Mouse (Mus musculus) thymus, adult 2 months (tissue): ENCODE results near the gene Naa80. TPM values are rescaled to one million over a fixed set of nuclear protein-coding genes. Genes with fewer than 3 reads are reported as not detected.

Experiments used
- DNase-seq: peaks from one replicate; pipeline ENCODE4 v3.0.0; 2021
- H3K27ac ChIP-seq: fragments of 200-500 bp; 2 replicates; pipeline ENCODE4 v1.5.1; 2012; ENCODE audit warnings: low read length, control low read depth; ENCODE audit not compliant: control insufficient read depth, insufficient read depth
- H3K27me3 ChIP-seq: fragments of 200-500 bp; 2 replicates; pipeline ENCODE4 v1.6.1; 2012; ENCODE audit warnings: mild to moderate bottlenecking, low read length, moderate library complexity, mixed read lengths; ENCODE audit not compliant: control insufficient read depth, insufficient read depth
- H3K36me3 ChIP-seq: fragments of 200-500 bp; 2 replicates; pipeline ENCODE4 v1.6.1; 2012; ENCODE audit warnings: mild to moderate bottlenecking, low read length, moderate library complexity; ENCODE audit not compliant: control insufficient read depth, insufficient read depth
- H3K4me1 ChIP-seq: fragments of 200-500 bp; replicated peaks from 2 replicates; pipeline ENCODE4 v1.6.1; 2012; ENCODE audit warnings: low read length; ENCODE audit not compliant: control insufficient read depth, insufficient read depth
- H3K4me3 ChIP-seq: fragments of 200-500 bp; 2 replicates; pipeline ENCODE4 v1.5.1; 2012; ENCODE audit warnings: mild to moderate bottlenecking, low read length, control low read depth, moderate library complexity; ENCODE audit not compliant: control insufficient read depth, insufficient read depth
- CTCF ChIP-seq: fragments of 200-500 bp; IDR thresholded peaks from 2 replicates; pipeline ENCODE4 v1.5.1; 2012; ENCODE audit warnings: mild to moderate bottlenecking, control low read depth, low read length, moderate library complexity, borderline replicate concordance; ENCODE audit not compliant: control insufficient read depth, poor library complexity, insufficient read depth; ENCODE audit errors: extremely low read depth
- POLR2A ChIP-seq: fragments of 200-500 bp; IDR thresholded peaks from 2 replicates; pipeline ENCODE4 v1.6.1; 2012; ENCODE audit warnings: mild to moderate bottlenecking, low read length, control low read depth, moderate library complexity; ENCODE audit not compliant: control insufficient read depth, poor library complexity, insufficient read depth; ENCODE audit errors: extremely low read depth
- WGBS: fragments of 180-500 bp; shearing (Covaris S2); methylation state at CpG from one replicate; pipeline ENCODE4 v1.1.7; 2018; 5-methylcytosine and 5-hydroxymethylcytosine counted together
- polyA plus RNA-seq: library from polyadenylated mRNA; depleted of rRNA; stranded (reverse); fragments of >200 nt; gene quantifications from 2 replicates; pipeline ENCODE4 v1.2.3, GENCODE M21; 2012

Gene Naa80
- polyA plus RNA-seq, 1 experiment, result 103 TPM

DNA sequence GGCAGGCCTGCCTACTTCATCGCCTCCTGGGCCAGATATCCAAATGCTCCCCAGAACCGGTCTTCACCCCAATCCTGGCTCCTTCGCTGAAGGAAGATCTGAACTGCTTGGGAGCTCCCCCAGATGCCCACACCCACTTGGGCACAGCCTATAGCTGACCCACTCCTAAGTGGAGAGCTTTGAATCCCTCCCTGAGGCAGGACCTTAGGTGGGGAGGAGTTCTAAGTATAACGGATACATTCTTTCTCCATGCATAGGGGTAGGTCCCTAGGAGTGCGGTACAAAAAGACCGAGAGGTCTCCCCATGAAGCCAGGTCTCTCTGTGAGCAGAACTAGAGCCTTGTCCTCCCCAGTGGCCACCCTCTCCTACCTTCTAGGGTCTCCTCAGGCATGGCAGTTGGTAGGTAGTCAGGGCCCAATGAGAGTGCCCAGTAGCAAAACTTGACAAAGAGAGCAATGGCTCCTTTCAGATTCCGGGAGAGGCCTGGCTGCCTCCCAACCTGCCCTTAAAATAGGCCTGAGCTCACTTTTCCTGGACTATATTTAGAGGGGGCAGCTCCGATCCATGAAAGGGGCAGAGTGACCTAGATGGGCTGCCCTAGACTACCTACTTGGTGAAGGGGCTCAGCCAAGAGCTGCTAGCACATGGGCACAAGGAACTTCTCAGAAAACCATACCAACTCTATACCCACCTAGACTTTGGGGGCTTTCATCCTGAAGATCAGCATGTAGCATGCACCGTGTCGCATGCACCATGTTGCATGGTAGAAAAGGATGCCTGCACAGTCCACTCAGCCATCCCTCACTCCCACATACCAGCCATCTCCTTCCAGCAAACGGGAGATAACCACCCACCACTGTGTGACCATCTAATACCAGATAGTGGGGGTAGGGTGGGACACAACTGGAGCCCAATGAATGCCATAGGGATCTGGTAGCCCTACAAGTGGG, 18.2 kb downstream of the Naa80 start:
- no peak for TF ChIP-seq CTCF
- no peak for TF ChIP-seq POLR2A
- DNase-seq, result no peak
- Histone ChIP-seq H3K4me3 (no peak overlapping the region), H3K4me1 (peaks cover 14% of the 10 kb centered on the region), H3K27me3 (no peaks in the 10 kb centered on the region), H3K36me3 (peaks cover 4% of the 10 kb centered on the region; the same call in 1 of the 2 replicates), H3K27ac (no peak overlapping the region)
- WGBS, result 96% methylated on average over 11 of the region's 11 CpGs

GRCm38 (mm10) chr9:107598385-107598784, 19.7 kb downstream of the Naa80 start:
- no peak for DNase-seq
- 92% methylated on average over 5 of the region's 5 CpGs for WGBS
- H3K4me3 ChIP-seq, result no peak overlapping the region
- no peaks in the 10 kb centered on the region; the same call in 1 of the 2 replicates for H3K36me3 ChIP-seq
- peaks cover 14% of the 10 kb centered on the region for H3K4me1 ChIP-seq
- TF ChIP-seq CTCF, result no peak
- no peak for TF ChIP-seq POLR2A
- H3K27me3 ChIP-seq, result no peaks in the 10 kb centered on the region
- H3K27ac ChIP-seq, result no peak overlapping the region

DNA sequence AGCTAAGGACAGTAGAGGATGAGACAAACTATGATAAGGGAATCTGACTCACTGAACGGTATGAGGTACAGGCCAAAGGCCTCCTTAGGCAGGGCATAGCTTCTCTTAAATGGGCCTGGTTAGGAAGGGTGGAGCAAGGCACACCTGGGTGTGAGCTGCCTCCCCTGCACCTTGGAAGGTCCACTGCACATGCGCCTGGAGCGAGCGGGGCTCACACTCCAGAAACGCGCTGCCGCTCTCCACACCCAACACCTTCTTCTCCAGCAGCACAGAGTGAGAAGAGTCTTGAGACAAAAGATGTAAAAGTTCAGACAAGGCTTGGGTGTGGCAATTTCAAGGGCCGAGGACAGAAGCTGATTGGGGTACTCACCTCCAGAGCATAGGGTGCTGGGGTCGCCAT, 20.7 kb downstream of the Naa80 start:
- no peak for TF ChIP-seq POLR2A
- no peak for TF ChIP-seq CTCF
- peaks cover 14% of the 10 kb centered on the region for H3K4me1 ChIP-seq
- H3K36me3 ChIP-seq, result no peaks in the 10 kb centered on the region
- 96% methylated on average over 9 of the region's 9 CpGs for WGBS
- no peak overlapping the region for H3K27ac ChIP-seq
- no peak overlapping the region for H3K4me3 ChIP-seq
- H3K27me3 ChIP-seq, result no peaks in the 10 kb centered on the region
- DNase-seq, result no peak

- Histone ChIP-seq H3K27me3 (no peaks in the 10 kb centered on the region), H3K27ac (no peak overlapping the region), H3K4me3 (no peak overlapping the region), H3K4me1 (peaks cover 14% of the 10 kb centered on the region), H3K36me3 (no peaks in the 10 kb centered on the region)
- no peak for TF ChIP-seq POLR2A
- TF ChIP-seq CTCF, result no peak
- DNase-seq, result no peak
- WGBS, result 93% methylated on average over 14 of the region's 14 CpGs
Observed at GRCm38 (mm10) chr9:107599842-107600241, 21.2 kb downstream of the Naa80 start.

- TF ChIP-seq POLR2A, result no peak
- no peak for TF ChIP-seq CTCF
- WGBS, result 82% methylated on average over 12 of the region's 12 CpGs
- H3K27ac ChIP-seq, result no peak overlapping the region
- H3K4me3 ChIP-seq, result no peak overlapping the region
- DNase-seq, result no peak
- peaks cover 14% of the 10 kb centered on the region for H3K4me1 ChIP-seq
- no peaks in the 10 kb centered on the region for H3K27me3 ChIP-seq
- no peaks in the 10 kb centered on the region for H3K36me3 ChIP-seq
Observed at GRCm38 (mm10) chr9:107600745-107601144, 22.1 kb downstream of the Naa80 start.

DNA sequence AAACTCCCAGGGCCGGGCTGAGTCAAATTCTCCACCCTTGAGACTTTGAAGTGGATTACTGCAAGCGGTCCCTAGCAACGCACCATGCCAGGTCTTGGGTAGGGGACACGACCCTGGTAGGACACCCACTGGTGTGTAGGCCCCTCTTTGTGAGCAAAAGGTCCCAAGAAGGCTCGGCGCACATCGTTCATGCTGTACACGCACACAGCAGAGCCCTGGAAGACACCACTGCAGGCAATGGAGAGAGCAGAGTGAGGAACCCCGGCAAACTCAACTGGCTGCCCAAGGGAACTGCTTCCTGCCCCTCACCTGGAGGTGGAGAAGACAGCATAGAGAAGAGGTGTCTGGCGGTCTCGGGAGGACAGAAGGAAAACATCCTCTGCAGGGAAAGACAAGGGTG, 22.6 kb downstream of the Naa80 start:
- WGBS, result 87% methylated on average over 11 of the region's 11 CpGs
- Histone ChIP-seq H3K27ac (no peak overlapping the region), H3K27me3 (no peaks in the 10 kb centered on the region)

More for the DNA sequence above, 22.6 kb downstream of the Naa80 start:
- H3K36me3 ChIP-seq, result no peaks in the 10 kb centered on the region
- no peak overlapping the region for H3K4me3 ChIP-seq
- H3K4me1 ChIP-seq, result peaks cover 14% of the 10 kb centered on the region
- no peak for TF ChIP-seq CTCF
- no peak for TF ChIP-seq POLR2A
- DNase-seq, result no peak
